Mouse (Mus musculus) MEL (cell line): ENCODE data around the gene Rps6ka3. TPM values are rescaled to one million over a fixed set of nuclear protein-coding genes. Genes with fewer than 3 reads are reported as not detected.

Experiments used
- DNase-seq: peaks from one replicate; pipeline ENCODE4 v3.0.0; 2011; ENCODE audit warnings: low read depth, low spot score
- H3K27ac ChIP-seq: 2 replicates; pipeline ENCODE4 v1.5.1; 2012; ENCODE audit warnings: low read depth, mild to moderate bottlenecking, control low read depth, low read length, moderate library complexity; ENCODE audit not compliant: control insufficient read depth
- H3K27me3 ChIP-seq, 2 experiments: fragments of 150-350 bp in 1 of 2; sonication (generic) in 1 of 2; 2 replicates each; pipeline ENCODE4 v1.6.1; 2012; ENCODE audit warnings: low read length in 2 of 2, mild to moderate bottlenecking in 2 of 2, improper control_type of control experiment in 1 of 2, moderate library complexity in 1 of 2; ENCODE audit not compliant: insufficient read depth in 2 of 2, control insufficient read depth in 1 of 2
- H3K36me3 ChIP-seq, 2 experiments: 2 replicates each; pipeline ENCODE4 v1.6.1; 2012 to 2014; ENCODE audit warnings: low read length in 2 of 2, improper control_type of control experiment in 1 of 2, inconsistent platforms in 1 of 2, mild to moderate bottlenecking in 1 of 2; ENCODE audit not compliant: insufficient read depth in 2 of 2, control insufficient read depth in 1 of 2
- H3K4me1 ChIP-seq, 2 experiments: fragments of 150-350 bp in 1 of 2; sonication (generic) in 1 of 2; 2 replicates each; pipeline ENCODE4 v1.6.1; 2012; ENCODE audit warnings: low read length in 2 of 2, improper control_type of control experiment in 1 of 2, mild to moderate bottlenecking in 1 of 2; ENCODE audit not compliant: insufficient read depth in 2 of 2, control insufficient read depth in 1 of 2
- H3K4me3 ChIP-seq, 2 experiments: fragments of 150-350 bp in 1 of 2; sonication (generic) in 1 of 2; 2 replicates each; pipeline ENCODE4 v1.5.1; 2012; ENCODE audit warnings: low read depth in 2 of 2, low read length in 2 of 2, mild to moderate bottlenecking in 2 of 2, moderate library complexity in 2 of 2, control low read depth in 1 of 2, improper control_type of control experiment in 1 of 2; ENCODE audit not compliant: control insufficient read depth in 1 of 2, insufficient read depth in 1 of 2
- H3K79me2 ChIP-seq: 2 replicates; pipeline ENCODE4 v1.6.1; 2012; ENCODE audit warnings: mild to moderate bottlenecking, low read length, moderate library complexity; ENCODE audit not compliant: control insufficient read depth, poor library complexity, insufficient read depth
- H3K9ac ChIP-seq: 2 replicates; pipeline ENCODE4 v1.6.1; 2012; ENCODE audit warnings: low read depth, mild to moderate bottlenecking, control low read depth, low read length, moderate library complexity; ENCODE audit not compliant: control insufficient read depth, poor library complexity, severe bottlenecking
- H3K9me3 ChIP-seq: fragments of 150-350 bp; sonication (generic); replicated peaks from 2 replicates; pipeline ENCODE4 v1.6.1; 2012; ENCODE audit warnings: mild to moderate bottlenecking, low read length, improper control_type of control experiment, moderate library complexity; ENCODE audit not compliant: insufficient read depth
- CTCF ChIP-seq, 3 experiments: IDR thresholded peaks in 2 of 3; conservative IDR thresholded peaks in 1 of 3; 2 replicates each; pipeline ENCODE4 v1.5.1; 2011 to 2012; ENCODE audit warnings: low read length in 3 of 3, low read depth in 2 of 3, mild to moderate bottlenecking in 2 of 3, improper control_type of control experiment in 1 of 3, inconsistent platforms in 1 of 3, mixed read lengths in 1 of 3, moderate library complexity in 1 of 3; ENCODE audit not compliant: control insufficient read depth in 1 of 3, insufficient read depth in 1 of 3, poor library complexity in 1 of 3, severe bottlenecking in 1 of 3
- E2F4 ChIP-seq: IDR thresholded peaks from 2 replicates; pipeline ENCODE4 v1.6.1; 2011; ENCODE audit warnings: low read depth, low read length, improper control_type of control experiment, borderline replicate concordance
- GABPA ChIP-seq: IDR thresholded peaks from 2 replicates; pipeline ENCODE4 v1.6.1; 2012; ENCODE audit warnings: low read depth, mild to moderate bottlenecking, inconsistent platforms, low read length, improper control_type of control experiment, moderate library complexity
- GATA1 ChIP-seq: IDR thresholded peaks from 2 replicates; pipeline ENCODE4 v1.6.1; 2011; ENCODE audit warnings: low read depth, low read length, improper control_type of control experiment
- HCFC1 ChIP-seq: IDR thresholded peaks from 2 replicates; pipeline ENCODE4 v1.6.1; 2012; ENCODE audit warnings: low read depth, mild to moderate bottlenecking, inconsistent platforms, low read length, improper control_type of control experiment, moderate library complexity
- JUND ChIP-seq: IDR thresholded peaks from 2 replicates; pipeline ENCODE4 v1.6.1; 2011; ENCODE audit warnings: low read depth, mild to moderate bottlenecking, improper control_type of control experiment, low read length
- MAFK ChIP-seq: IDR thresholded peaks from 2 replicates; pipeline ENCODE4 v1.6.1; 2011; ENCODE audit warnings: low read depth, mild to moderate bottlenecking, low read length, improper control_type of control experiment, borderline replicate concordance
- MYB ChIP-seq: IDR thresholded peaks from 2 replicates; pipeline ENCODE4 v1.6.1; 2011; ENCODE audit warnings: mild to moderate bottlenecking, low read depth, low read length, improper control_type of control experiment
- MYC ChIP-seq: IDR thresholded peaks from 2 replicates; pipeline ENCODE4 v1.6.1; 2011; ENCODE audit warnings: low read depth, mild to moderate bottlenecking, low read length, improper control_type of control experiment, moderate library complexity
- NELFE ChIP-seq: IDR thresholded peaks from 2 replicates; pipeline ENCODE4 v1.6.1; 2011; ENCODE audit warnings: low read depth, low read length, improper control_type of control experiment
- NRF1 ChIP-seq: IDR thresholded peaks from 2 replicates; pipeline ENCODE4 v1.6.1; 2014; ENCODE audit warnings: low read depth, mild to moderate bottlenecking, inconsistent platforms, low read length, improper control_type of control experiment, moderate library complexity; ENCODE audit not compliant: poor library complexity, insufficient read depth, severe bottlenecking
- POLR2AphosphoS5 ChIP-seq: IDR thresholded peaks from 2 replicates; pipeline ENCODE4 v1.6.1; 2012; ENCODE audit warnings: low read depth, borderline replicate concordance, mild to moderate bottlenecking, inconsistent platforms, low read length, moderate library complexity, mixed read lengths
- RCOR1 ChIP-seq: IDR thresholded peaks from 2 replicates; pipeline ENCODE4 v1.6.1; 2012; ENCODE audit warnings: low read depth, mild to moderate bottlenecking, inconsistent platforms, low read length, improper control_type of control experiment
- SMC3 ChIP-seq: IDR thresholded peaks from 2 replicates; pipeline ENCODE4 v1.6.1; 2011; ENCODE audit warnings: low read depth, low read length, improper control_type of control experiment
- TBP ChIP-seq: IDR thresholded peaks from 2 replicates; pipeline ENCODE4 v1.8.0; 2011; ENCODE audit warnings: low read depth, low read length, improper control_type of control experiment
- TCF12 ChIP-seq: IDR thresholded peaks from 2 replicates; pipeline ENCODE4 v1.6.1; 2014; ENCODE audit warnings: low read depth, mild to moderate bottlenecking, inconsistent platforms, low read length, improper control_type of control experiment, moderate library complexity
- USF1 ChIP-seq: IDR thresholded peaks from 2 replicates; pipeline ENCODE4 v1.6.1; 2014; ENCODE audit warnings: low read depth, mild to moderate bottlenecking, inconsistent platforms, low read length, improper control_type of control experiment, moderate library complexity
- USF2 ChIP-seq, 2 experiments: IDR thresholded peaks; 2 replicates each; pipeline ENCODE4 v1.6.1; 2011 to 2012; ENCODE audit warnings: improper control_type of control experiment in 2 of 2, low read length in 2 of 2, borderline replicate concordance in 1 of 2, inconsistent platforms in 1 of 2, low read depth in 1 of 2, mild to moderate bottlenecking in 1 of 2; ENCODE audit not compliant: insufficient read depth in 1 of 2
- ZMIZ1 ChIP-seq: IDR thresholded peaks from 2 replicates; pipeline ENCODE4 v1.6.1; 2012; ENCODE audit warnings: low read depth, mild to moderate bottlenecking, inconsistent platforms, low read length, improper control_type of control experiment, moderate library complexity
- ZNF384 ChIP-seq: IDR thresholded peaks from 2 replicates; pipeline ENCODE4 v1.6.1; 2012; ENCODE audit warnings: low read depth, mild to moderate bottlenecking, inconsistent platforms, low read length, improper control_type of control experiment
- polyA plus RNA-seq, 2 experiments: library from polyadenylated mRNA; stranded (reverse) in 1 of 2; unstranded in 1 of 2; fragments of >175 nt in 1 of 2; fragments of >200 nt in 1 of 2; gene quantifications; 2 replicates each; pipeline versions ENCODE4 v1.2.1 to v1.2.4; 2012; ENCODE audit warnings: low replicate concordance in 2 of 2, low read depth in 1 of 2; ENCODE audit not compliant: insufficient read length in 2 of 2, insufficient read depth in 1 of 2, missing spikeins in 1 of 2
- total RNA-seq: library from RNA; depleted of rRNA; stranded (reverse); fragments of 300-350 nt; gene quantifications from 2 replicates; pipeline ENCODE4 v1.2.3, GENCODE M21; 2012

The Rps6ka3 gene
- total and polyA plus RNA-seq, 3 experiments = 10.9 to 32.7 TPM; not detected in 1

DNA sequence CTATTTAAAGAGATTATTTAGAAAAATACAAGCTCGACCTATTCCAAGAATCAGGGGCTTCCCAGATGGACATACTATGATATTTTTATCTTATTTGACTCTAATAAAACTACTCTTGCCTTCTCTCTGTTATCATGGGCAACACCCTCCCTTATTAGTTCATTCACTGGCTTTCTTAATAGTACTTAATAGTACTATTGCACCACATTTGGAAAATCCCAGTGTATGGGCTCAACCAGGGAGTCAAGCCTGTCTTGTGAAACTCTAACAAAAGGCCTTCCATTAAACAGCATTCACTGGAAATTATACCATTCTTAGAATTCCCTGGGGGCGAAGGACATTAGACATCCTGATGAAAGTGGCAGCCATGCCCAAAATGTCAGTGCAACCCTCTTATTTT is 38.5 kb upstream of the Rps6ka3 start:
- no peaks in the 10 kb centered on the region for H3K36me3 ChIP-seq
- no peaks in the 10 kb centered on the region for H3K4me1 ChIP-seq
- no peak for TF ChIP-seq CTCF (IDR thresholded peaks at IDR 0.05 in 2 of 3, conservative IDR thresholded peaks at IDR 0.05 in 1 of 3; ENCODE audit: control insufficient read depth in 1 of 3, insufficient read depth in 1 of 3, low read depth in 2 of 3, low read length in 3 of 3, poor library complexity in 1 of 3, severe bottlenecking in 1 of 3)
- no peak for TF ChIP-seq TCF12
- no peak overlapping the region for H3K4me3 ChIP-seq
- H3K27ac ChIP-seq = no peak overlapping the region
- no peaks in the 10 kb centered on the region for H3K9me3 ChIP-seq
- DNase-seq = no peak
- H3K9ac ChIP-seq = no peak overlapping the region
- H3K79me2 ChIP-seq = no peaks in the 10 kb centered on the region
- peaks cover 0 to 1% of the 10 kb centered on the region in 2 experiments; a peak in 2 of 4 replicates for H3K27me3 ChIP-seq

DNA sequence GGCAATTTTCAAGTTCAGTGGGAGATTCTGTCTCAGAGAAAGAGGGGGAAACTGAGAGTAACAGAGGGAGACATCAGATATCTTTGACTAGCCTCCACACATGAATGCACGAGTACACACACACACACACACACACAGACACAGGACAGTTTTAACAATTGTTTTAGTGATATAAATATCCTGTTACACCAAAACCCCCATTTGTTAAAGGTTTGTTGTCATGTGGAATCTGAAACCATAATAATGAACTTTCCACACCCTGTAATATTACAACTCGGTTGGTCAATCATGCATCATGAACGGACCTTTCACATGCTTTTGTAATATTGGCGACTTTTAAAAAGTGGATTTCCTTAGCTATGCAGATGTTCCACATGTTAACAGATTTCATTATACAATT is 18.5 kb upstream of the Rps6ka3 start:
- no peaks in the 10 kb centered on the region for H3K9me3 ChIP-seq
- no peak overlapping the region for H3K4me3 ChIP-seq
- H3K27ac ChIP-seq = no peak overlapping the region
- no peak for DNase-seq
- H3K4me1 ChIP-seq = no peaks in the 10 kb centered on the region
- H3K27me3 ChIP-seq = peaks cover 1 to 12% of the 10 kb centered on the region in 2 experiments; a peak in 2 of 4 replicates
- H3K9ac ChIP-seq = no peak overlapping the region
- no peaks in the 10 kb centered on the region for H3K79me2 ChIP-seq
- no peak for TF ChIP-seq NELFE
- TF ChIP-seq JUND = no peak
- no peak for TF ChIP-seq USF2 (IDR thresholded peaks at IDR 0.05; ENCODE audit: borderline replicate concordance in 1 of 2, insufficient read depth in 1 of 2, low read depth in 1 of 2, low read length in 2 of 2)
- TF ChIP-seq ZNF384 = no peak
- no peak for TF ChIP-seq TBP
- no peak for TF ChIP-seq GABPA
- no peak for TF ChIP-seq MYB
- no peak for TF ChIP-seq SMC3
- no peak for TF ChIP-seq CTCF (IDR thresholded peaks at IDR 0.05 in 2 of 3, conservative IDR thresholded peaks at IDR 0.05 in 1 of 3; ENCODE audit: control insufficient read depth in 1 of 3, insufficient read depth in 1 of 3, low read depth in 2 of 3, low read length in 3 of 3, poor library complexity in 1 of 3, severe bottlenecking in 1 of 3)
- TF ChIP-seq HCFC1 = no peak
- TF ChIP-seq NRF1 = no peak
- TF ChIP-seq POLR2AphosphoS5 = no peak
- no peak for TF ChIP-seq E2F4
- no peak for TF ChIP-seq RCOR1
- TF ChIP-seq MAFK = no peak
- no peak for TF ChIP-seq ZMIZ1
- TF ChIP-seq MYC = no peak
- no peak for TF ChIP-seq GATA1
- TF ChIP-seq USF1 = no peak
- H3K36me3 ChIP-seq = no peaks in the 10 kb centered on the region
